Mouse (Mus musculus): ENCODE results near the gene Slc5a1. TPM values are rescaled to one million over a fixed set of nuclear protein-coding genes. Genes with fewer than 3 reads are reported as not detected.

The Slc5a1 gene
- polyA plus RNA-seq, 1 experiment from 2014 or later: 11.9 TPM

DNA sequence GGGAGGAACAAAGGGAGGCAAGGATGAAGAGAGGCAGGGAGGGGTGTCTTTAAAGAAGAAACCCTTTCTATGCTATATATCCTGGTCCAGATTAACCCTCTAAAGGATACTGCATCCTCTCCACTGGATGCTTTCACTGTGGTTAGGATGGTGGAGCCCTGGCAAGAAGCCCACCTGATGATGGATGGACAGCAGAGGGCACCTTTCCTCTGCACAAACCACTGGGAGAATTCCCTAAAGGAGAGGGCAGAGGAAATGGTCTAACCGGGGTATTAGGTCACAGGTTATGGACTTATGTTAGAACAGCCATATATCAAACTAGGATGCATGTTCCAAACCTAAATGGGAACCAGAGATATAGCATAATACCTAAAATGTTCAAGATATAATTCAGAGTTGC is 96.1 kb downstream of the Slc5a1 start:
- Histone ChIP-seq H3K9ac (no peak overlapping the region), H3K27me3 (replicated peaks) (no peaks in the 10 kb centered on the region), H3K9me3 (no peaks in the 10 kb centered on the region), H3K27ac (no peak overlapping the region), H3K4me2 (no peak overlapping the region), H3K36me3 (no peaks in the 10 kb centered on the region), H3K4me1 (peaks cover 9% of the 10 kb centered on the region; the same call in 1 of the 2 replicates), H3K4me3 (replicated peaks) (no peak overlapping the region)
- ATAC-seq (ENCODE audit: insufficient read depth, low FRiP score, low read depth): no peak
- WGBS: 37% methylated on average over 1 of the region's 1 CpGs

DNA sequence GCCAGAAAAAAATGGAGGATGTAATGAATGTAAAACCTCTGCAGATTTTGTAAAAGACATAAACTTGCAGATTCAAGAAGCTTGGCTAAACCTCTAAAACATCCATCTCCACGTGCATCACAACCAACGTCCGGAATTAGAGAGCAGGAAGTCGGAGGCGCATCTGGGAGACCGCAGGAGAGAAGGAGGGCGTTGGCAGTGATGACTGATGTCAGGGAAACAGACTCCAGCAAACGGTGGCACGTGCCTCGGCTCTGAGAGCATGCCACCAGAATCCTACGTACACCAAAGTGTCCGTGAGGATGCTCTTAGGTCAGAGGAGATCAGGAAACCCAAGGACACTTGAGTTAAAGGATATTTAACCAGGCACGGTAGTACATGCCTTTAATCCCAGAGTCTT is 97.7 kb downstream of the Slc5a1 start:
- Histone ChIP-seq H3K4me3 (replicated peaks) (no peak overlapping the region), H3K9ac (no peak overlapping the region), H3K4me2 (no peak overlapping the region), H3K36me3 (no peaks in the 10 kb centered on the region), H3K27ac (no peak overlapping the region), H3K27me3 (replicated peaks) (no peaks in the 10 kb centered on the region), H3K4me1 (peaks cover 6% of the 10 kb centered on the region; the same call in 1 of the 2 replicates), H3K9me3 (no peaks in the 10 kb centered on the region)
- no peak for ATAC-seq (ENCODE audit: insufficient read depth, low FRiP score, low read depth)
- 46% methylated on average over 13 of the region's 13 CpGs for WGBS

DNA sequence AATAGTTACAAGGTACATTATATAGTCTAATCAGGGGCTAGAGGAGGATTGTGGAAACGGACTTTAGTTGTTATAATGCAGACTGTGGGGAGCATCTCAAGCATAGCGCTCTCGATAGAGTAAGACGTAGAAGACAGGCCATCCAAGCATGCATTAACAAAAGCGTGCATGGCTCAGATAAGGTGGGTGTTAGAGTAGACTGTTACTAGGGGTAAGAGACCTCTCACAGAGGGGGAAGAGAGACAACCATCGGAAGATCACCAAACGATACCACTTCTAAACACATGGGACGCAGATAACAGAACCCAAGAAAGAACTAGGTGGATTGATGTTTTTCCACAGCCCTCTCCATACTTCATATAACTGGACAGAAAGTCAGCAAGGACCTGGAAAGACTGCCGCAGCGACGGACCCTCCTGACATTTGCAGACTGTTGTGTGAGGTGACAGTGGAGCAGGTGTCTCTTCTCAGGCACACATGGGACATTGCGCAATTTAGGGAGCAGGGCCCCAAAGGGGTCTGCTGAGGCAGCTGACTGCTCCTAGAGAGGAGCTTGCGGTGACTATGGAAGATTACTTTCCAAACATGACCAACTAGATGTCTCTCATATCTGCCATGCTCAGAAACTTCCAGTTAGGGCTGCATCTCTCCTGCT is 98.6 kb downstream of the Slc5a1 start:
- Histone ChIP-seq H3K36me3 (no peaks in the 10 kb centered on the region), H3K4me3 (replicated peaks) (no peak overlapping the region), H3K4me1 (peaks cover 6% of the 10 kb centered on the region; the same call in 1 of the 2 replicates), H3K27me3 (replicated peaks) (no peaks in the 10 kb centered on the region), H3K27ac (no peak overlapping the region), H3K9ac (no peak overlapping the region), H3K9me3 (no peaks in the 10 kb centered on the region), H3K4me2 (no peak overlapping the region)
- 70% methylated on average over 13 of the region's 13 CpGs for WGBS
- ATAC-seq (ENCODE audit: insufficient read depth, low FRiP score, low read depth): no peak

DNA sequence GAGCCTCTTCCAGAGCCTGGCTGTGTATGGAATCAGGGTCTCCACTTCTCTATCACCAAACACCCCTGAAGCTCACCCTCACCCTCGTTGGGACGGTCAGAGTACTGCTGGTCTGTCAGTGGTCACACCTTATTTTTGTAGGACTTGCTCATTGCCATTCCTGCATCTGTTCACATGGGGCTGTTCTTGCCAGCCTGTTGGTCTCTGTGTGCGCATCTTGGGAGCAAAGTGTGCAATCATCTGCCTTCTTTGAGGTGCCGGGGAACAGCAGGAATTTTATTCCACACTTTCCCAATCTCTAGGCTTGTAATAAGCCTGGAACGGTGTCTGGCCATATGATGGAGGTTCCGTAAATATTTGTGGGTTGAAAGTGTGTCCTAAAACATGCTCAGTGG is 99.1 kb downstream of the Slc5a1 start:
- Histone ChIP-seq H3K4me2 (no peak overlapping the region), H3K4me3 (replicated peaks) (no peak overlapping the region), H3K9ac (no peak overlapping the region), H3K27me3 (replicated peaks) (no peaks in the 10 kb centered on the region), H3K27ac (no peak overlapping the region), H3K4me1 (peaks cover 6% of the 10 kb centered on the region; the same call in 1 of the 2 replicates), H3K36me3 (no peaks in the 10 kb centered on the region), H3K9me3 (no peaks in the 10 kb centered on the region)
- 80% methylated on average over 6 of the region's 6 CpGs for WGBS
- ATAC-seq (ENCODE audit: insufficient read depth, low FRiP score, low read depth): no peak

DNA sequence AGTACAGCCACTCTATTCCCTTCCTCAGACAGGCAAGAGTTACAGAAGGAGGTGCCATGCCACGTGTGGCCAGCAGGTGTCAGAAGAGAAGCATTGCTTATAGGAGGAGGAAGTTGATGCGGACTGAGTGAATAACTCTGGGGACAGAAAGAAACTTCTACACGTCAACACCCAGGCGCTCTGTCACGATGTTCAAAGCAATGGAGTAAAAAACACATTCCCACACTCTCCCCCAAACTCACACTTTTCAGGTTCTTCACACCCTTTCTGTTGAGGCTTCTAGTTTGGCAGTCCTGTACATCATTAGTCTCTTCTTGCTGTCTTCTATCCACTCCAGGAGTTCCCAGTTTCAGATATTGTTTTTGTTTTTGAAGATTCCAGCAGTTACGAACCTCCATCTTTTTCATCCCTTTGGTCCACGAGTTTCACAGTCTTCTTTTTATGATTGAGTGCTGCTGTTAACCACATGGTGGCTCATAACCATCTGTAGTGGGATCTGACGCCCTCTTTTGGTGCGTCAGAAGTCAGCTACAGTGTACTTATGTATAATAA is 99.7 kb downstream of the Slc5a1 start:
- H3K27me3 ChIP-seq (replicated peaks): no peaks in the 10 kb centered on the region
- 9% methylated on average over 9 of the region's 9 CpGs for WGBS
- peak; percentile 47; the same call in 1 of the 2 replicates for ATAC-seq (ENCODE audit: insufficient read depth, low FRiP score, low read depth)
- no peak overlapping the region for H3K4me3 ChIP-seq (replicated peaks)
- no peaks in the 10 kb centered on the region for H3K9me3 ChIP-seq
- peaks cover 6% of the 10 kb centered on the region; the same call in 1 of the 2 replicates for H3K4me1 ChIP-seq
- H3K27ac ChIP-seq: no peak overlapping the region
- no peak overlapping the region for H3K9ac ChIP-seq
- no peaks in the 10 kb centered on the region for H3K36me3 ChIP-seq
- H3K4me2 ChIP-seq: peak overlapping the region; percentile 41

DNA sequence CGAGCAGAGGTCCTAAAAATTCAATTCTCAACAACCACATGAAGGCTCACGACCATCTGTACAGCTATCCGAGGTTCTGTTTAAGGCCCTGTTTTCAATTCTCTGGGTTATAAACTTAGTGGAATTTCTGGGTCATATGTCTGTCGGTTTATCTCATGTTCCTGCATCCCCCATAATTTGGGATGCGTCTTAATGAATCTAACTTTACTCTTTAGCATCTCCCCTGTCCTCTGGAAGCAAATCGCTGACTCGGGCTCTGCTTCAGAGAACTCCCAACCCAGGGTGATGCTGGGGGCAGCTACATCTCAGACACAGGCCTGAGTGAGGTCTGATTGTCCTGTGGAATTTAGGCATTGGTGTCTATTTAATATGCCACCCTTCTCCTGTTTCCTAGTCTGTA is 100.3 kb downstream of the Slc5a1 start:
- no peak overlapping the region for H3K4me2 ChIP-seq
- no peaks in the 10 kb centered on the region for H3K27me3 ChIP-seq (replicated peaks)
- H3K4me1 ChIP-seq: peaks cover 6% of the 10 kb centered on the region; the same call in 1 of the 2 replicates
- H3K27ac ChIP-seq: no peak overlapping the region
- no peak overlapping the region for H3K9ac ChIP-seq
- 76% methylated on average over 7 of the region's 7 CpGs for WGBS
- no peaks in the 10 kb centered on the region for H3K9me3 ChIP-seq
- no peaks in the 10 kb centered on the region for H3K36me3 ChIP-seq
- no peak overlapping the region for H3K4me3 ChIP-seq (replicated peaks)
- ATAC-seq (ENCODE audit: insufficient read depth, low FRiP score, low read depth): no peak

DNA sequence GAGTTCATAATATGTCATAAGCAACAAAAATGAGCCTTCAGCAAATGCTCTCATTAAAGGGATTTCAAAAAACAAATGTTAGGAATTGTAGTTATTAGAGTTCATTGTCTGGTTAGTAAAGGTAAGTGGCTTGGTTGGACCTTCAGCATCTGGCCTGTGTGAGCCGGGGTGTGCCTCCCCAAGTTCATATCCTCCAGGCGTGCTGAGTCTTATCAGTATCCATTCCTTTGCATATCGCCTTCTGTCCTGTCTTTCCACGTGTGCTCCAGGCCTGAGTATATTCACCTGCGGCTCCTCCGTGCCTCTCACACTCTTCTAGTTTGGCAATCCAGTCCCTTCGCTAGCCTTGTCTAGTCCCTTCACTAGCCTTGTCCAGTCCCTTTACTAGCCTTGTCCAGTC is 102.3 kb downstream of the Slc5a1 start:
- H3K9me3 ChIP-seq: no peaks in the 10 kb centered on the region
- WGBS: 77% methylated on average over 7 of the region's 7 CpGs
- no peaks in the 10 kb centered on the region for H3K27me3 ChIP-seq (replicated peaks)
- H3K36me3 ChIP-seq: no peaks in the 10 kb centered on the region
- no peak for ATAC-seq (ENCODE audit: insufficient read depth, low FRiP score, low read depth)
- H3K4me2 ChIP-seq: no peak overlapping the region
- H3K4me1 ChIP-seq: peaks cover 6% of the 10 kb centered on the region; the same call in 1 of the 2 replicates
- H3K4me3 ChIP-seq (replicated peaks): no peak overlapping the region
- no peak overlapping the region for H3K9ac ChIP-seq
- H3K27ac ChIP-seq: no peak overlapping the region

DNA sequence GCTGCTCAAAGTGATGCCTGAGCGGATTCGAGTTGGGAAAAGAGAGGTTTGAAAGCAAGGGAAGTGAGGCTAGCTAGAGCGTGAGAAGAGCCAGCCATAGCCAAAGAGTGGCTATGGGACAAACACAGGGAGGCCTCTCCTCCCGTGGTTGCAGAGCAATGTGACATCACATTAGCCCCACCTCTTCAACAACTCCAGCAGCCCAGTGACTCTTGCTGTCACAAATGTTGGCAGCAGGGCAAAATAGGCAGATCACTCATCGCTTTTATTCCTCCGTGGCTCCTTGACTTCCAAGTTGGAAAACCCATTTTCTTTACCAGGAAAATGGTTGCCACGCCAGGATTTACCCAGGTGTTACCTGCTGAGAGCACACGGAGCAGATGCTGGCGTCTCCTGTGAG is 103.1 kb downstream of the Slc5a1 start:
- Histone ChIP-seq H3K27me3 (replicated peaks) (no peaks in the 10 kb centered on the region), H3K9me3 (no peaks in the 10 kb centered on the region), H3K4me1 (peaks cover 6% of the 10 kb centered on the region; the same call in 1 of the 2 replicates), H3K9ac (no peak overlapping the region), H3K4me2 (no peak overlapping the region), H3K27ac (no peak overlapping the region), H3K4me3 (replicated peaks) (no peak overlapping the region), H3K36me3 (no peaks in the 10 kb centered on the region)
- WGBS: 53% methylated on average over 9 of the region's 9 CpGs
- ATAC-seq (ENCODE audit: insufficient read depth, low FRiP score, low read depth): no peak

DNA sequence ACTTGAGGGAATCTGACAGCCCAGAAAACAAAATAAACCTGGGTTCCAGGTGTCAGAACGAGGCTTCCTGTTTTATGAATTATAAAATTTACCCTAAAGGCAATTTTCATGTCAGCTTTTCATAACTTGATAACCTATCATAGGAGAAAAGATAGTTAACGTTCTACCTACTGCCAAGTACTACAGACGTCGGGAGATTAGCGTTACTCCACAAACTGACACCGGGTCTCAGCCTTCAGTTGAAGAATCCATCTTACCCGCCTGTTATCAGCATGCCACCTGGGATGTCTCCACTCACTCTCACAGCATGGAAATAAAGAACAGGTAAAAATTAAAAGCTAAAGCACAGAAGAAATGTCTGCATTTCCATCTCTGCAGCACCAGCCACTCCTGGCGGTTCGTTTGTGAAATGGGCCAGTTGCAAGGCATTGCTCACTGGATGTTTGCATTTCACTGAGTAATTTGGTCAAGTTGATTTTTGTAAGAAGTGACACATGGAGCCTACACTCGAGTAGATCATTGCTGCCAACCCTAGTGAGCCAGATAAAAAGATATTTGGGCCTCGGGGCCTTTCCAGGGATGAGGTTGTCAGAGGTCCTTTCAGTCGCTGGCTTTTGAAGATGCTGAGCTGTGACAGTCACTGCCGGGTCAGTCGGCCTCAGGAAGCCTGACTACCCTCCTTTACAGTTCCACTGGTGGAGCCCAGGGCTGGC is 104.7 kb downstream of the Slc5a1 start:
- no peak overlapping the region for H3K9ac ChIP-seq
- ATAC-seq (ENCODE audit: insufficient read depth, low FRiP score, low read depth): no peak
- no peaks in the 10 kb centered on the region for H3K27me3 ChIP-seq (replicated peaks)
- H3K27ac ChIP-seq: no peak overlapping the region
- WGBS: 59% methylated on average over 14 of the region's 14 CpGs
- peaks cover 5% of the 10 kb centered on the region; the same call in 1 of the 2 replicates for H3K4me1 ChIP-seq
- H3K36me3 ChIP-seq: no peaks in the 10 kb centered on the region
- no peaks in the 10 kb centered on the region for H3K9me3 ChIP-seq
- no peak overlapping the region for H3K4me2 ChIP-seq
- H3K4me3 ChIP-seq (replicated peaks): no peak overlapping the region

DNA sequence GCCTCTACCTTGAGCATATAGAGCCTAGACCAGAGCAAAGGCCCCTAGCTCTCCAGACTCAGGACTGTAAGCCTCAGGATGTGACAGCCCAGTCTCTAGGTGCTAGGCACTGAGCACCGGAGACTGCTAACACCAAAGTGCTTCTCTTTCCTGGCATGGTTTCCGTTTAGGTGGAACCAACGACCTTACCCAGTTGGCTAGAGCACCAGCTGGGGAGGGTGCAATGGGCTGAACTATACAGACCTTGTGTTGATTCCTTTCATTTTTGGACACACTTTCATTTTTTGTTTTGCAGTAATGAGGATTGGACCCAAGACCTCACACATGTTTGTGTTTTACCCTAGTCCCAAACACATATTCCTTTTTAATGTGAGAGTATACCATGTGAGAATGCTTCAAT is 106.5 kb downstream of the Slc5a1 start:
- Histone ChIP-seq H3K9me3 (no peaks in the 10 kb centered on the region), H3K36me3 (no peaks in the 10 kb centered on the region), H3K9ac (no peak overlapping the region), H3K27ac (no peak overlapping the region), H3K27me3 (replicated peaks) (no peaks in the 10 kb centered on the region), H3K4me3 (replicated peaks) (no peak overlapping the region), H3K4me1 (peaks cover under 1% of the 10 kb centered on the region; the same call in 1 of the 2 replicates), H3K4me2 (no peak overlapping the region)
- WGBS: 90% methylated on average over 3 of the region's 3 CpGs
- ATAC-seq (ENCODE audit: insufficient read depth, low FRiP score, low read depth): no peak

DNA sequence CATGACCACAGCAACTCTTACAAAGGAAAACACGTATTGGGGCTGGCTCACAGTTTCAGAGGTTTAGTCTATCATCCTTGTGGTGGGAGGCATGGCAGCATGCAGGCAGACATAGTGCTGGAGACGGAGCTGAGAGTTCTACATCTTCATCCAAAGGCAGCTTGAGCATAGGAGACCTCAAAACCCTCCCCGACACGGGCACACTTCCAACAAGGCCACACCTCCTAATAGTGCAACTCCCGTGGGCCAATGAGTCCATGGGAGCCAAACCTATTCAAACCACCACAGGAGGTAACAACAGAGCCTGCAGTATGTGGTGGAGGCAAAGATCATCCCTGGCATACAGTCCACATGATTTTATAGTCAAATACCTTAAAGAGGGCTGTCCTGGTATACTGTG is 107.2 kb downstream of the Slc5a1 start:
- no peak for ATAC-seq (ENCODE audit: insufficient read depth, low FRiP score, low read depth)
- H3K4me2 ChIP-seq: no peak overlapping the region
- 76% methylated on average over 5 of the region's 5 CpGs for WGBS

More for the DNA sequence above, 107.2 kb downstream of the Slc5a1 start:
- no peak overlapping the region for H3K4me3 ChIP-seq (replicated peaks)
- peaks cover 7% of the 10 kb centered on the region for H3K4me1 ChIP-seq
- no peaks in the 10 kb centered on the region for H3K9me3 ChIP-seq
- H3K9ac ChIP-seq: no peak overlapping the region
- H3K27ac ChIP-seq: no peak overlapping the region
- no peaks in the 10 kb centered on the region for H3K27me3 ChIP-seq (replicated peaks)
- H3K36me3 ChIP-seq: no peaks in the 10 kb centered on the region

Measured in stomach, embryonic 15.5 days (tissue).